In genomic region chr7:53522195-53522917, GRCm38 (mm10) we compare ENCODE assay signal across 22 mouse cellular contexts.
DNase-seq lines count a peak whose midpoint lies in the region; ATAC-seq and TF ChIP-seq lines count a peak whose summit lies in the region.
"Had no signal": no experiment of that assay in that cellular context is flagged by ENCODE, and none has a peak within 500 bp of the region (broad histone marks: within the 10 kb centered on the region; RNA-seq: fewer than 3 reads in every experiment).

No protein-coding gene starts in this region.

- H3K4me3 ChIP-seq in heart, embryonic 12.5 days = no peak overlapping the region
- H3K4me3 ChIP-seq in intestine, embryonic 15.5 days (replicated peaks) = no peak overlapping the region
- H3K4me3 ChIP-seq in intestine, postnatal 0 days (ENCODE audit: low read depth, low read length) = no peak overlapping the region
- no peak overlapping the region for H3K4me3 ChIP-seq in intestine, embryonic 16.5 days (ENCODE audit: low read length)
- H3K4me3 ChIP-seq in forebrain, embryonic 12.5 days (replicated peaks) = no peak overlapping the region

- H3K27me3 ChIP-seq in heart, embryonic 12.5 days (replicated peaks) = no peaks in the 10 kb centered on the region
- no peaks in the 10 kb centered on the region for H3K27me3 ChIP-seq in intestine, embryonic 15.5 days (replicated peaks)
- no peaks in the 10 kb centered on the region for H3K27me3 ChIP-seq in intestine, postnatal 0 days (replicated peaks; ENCODE audit: control insufficient read depth, insufficient read depth, low read length)
- no peaks in the 10 kb centered on the region for H3K27me3 ChIP-seq in intestine, embryonic 16.5 days (replicated peaks; ENCODE audit: control insufficient read depth, insufficient read depth, low read length)
- no peaks in the 10 kb centered on the region for H3K27me3 ChIP-seq in forebrain, embryonic 12.5 days
- H3K27me3 ChIP-seq: CH12.LX had no signal

- no peak overlapping the region for H3K4me2 ChIP-seq in heart, embryonic 12.5 days
- H3K4me2 ChIP-seq in intestine, embryonic 15.5 days (replicated peaks) = no peak overlapping the region
- H3K4me2 ChIP-seq in intestine, postnatal 0 days (replicated peaks; ENCODE audit: low read depth) = no peak overlapping the region
- H3K4me2 ChIP-seq in intestine, embryonic 16.5 days (ENCODE audit: low read depth, low read length) = no peak overlapping the region
- no peak overlapping the region for H3K4me2 ChIP-seq in forebrain, embryonic 12.5 days

- no peaks in the 10 kb centered on the region for H3K4me1 ChIP-seq in heart, embryonic 12.5 days (replicated peaks)
- H3K4me1 ChIP-seq in intestine, embryonic 15.5 days (replicated peaks) = no peaks in the 10 kb centered on the region
- H3K4me1 ChIP-seq in intestine, postnatal 0 days (replicated peaks; ENCODE audit: control insufficient read depth, insufficient read depth, low read length) = no peaks in the 10 kb centered on the region
- no peaks in the 10 kb centered on the region for H3K4me1 ChIP-seq in intestine, embryonic 16.5 days (ENCODE audit: control insufficient read depth, insufficient read depth, low read length)
- no peaks in the 10 kb centered on the region for H3K4me1 ChIP-seq in forebrain, embryonic 12.5 days

- H3K9me3 ChIP-seq in heart, embryonic 12.5 days (replicated peaks) = no peaks in the 10 kb centered on the region
- no peaks in the 10 kb centered on the region for H3K9me3 ChIP-seq in intestine, embryonic 15.5 days
- H3K9me3 ChIP-seq in intestine, postnatal 0 days (ENCODE audit: control insufficient read depth) = no peaks in the 10 kb centered on the region
- no peaks in the 10 kb centered on the region for H3K9me3 ChIP-seq in intestine, embryonic 16.5 days (ENCODE audit: control insufficient read depth, low read length)
- H3K9me3 ChIP-seq in forebrain, embryonic 12.5 days = no peaks in the 10 kb centered on the region
- H3K9me3 ChIP-seq: G1E had no signal

- no peaks in the 10 kb centered on the region for H3K36me3 ChIP-seq in heart, embryonic 12.5 days
- H3K36me3 ChIP-seq in intestine, embryonic 15.5 days = no peaks in the 10 kb centered on the region
- no peaks in the 10 kb centered on the region for H3K36me3 ChIP-seq in intestine, postnatal 0 days (ENCODE audit: control insufficient read depth, insufficient read depth)
- H3K36me3 ChIP-seq in intestine, embryonic 16.5 days (ENCODE audit: control insufficient read depth, insufficient read depth, low read length) = no peaks in the 10 kb centered on the region
- no peaks in the 10 kb centered on the region for H3K36me3 ChIP-seq in forebrain, embryonic 12.5 days (replicated peaks)
- H3K36me3 ChIP-seq: G1E had no signal

- H3K27ac ChIP-seq in heart, embryonic 12.5 days (ENCODE audit: poor library complexity, severe bottlenecking) = no peak overlapping the region
- no peak overlapping the region for H3K27ac ChIP-seq in intestine, embryonic 15.5 days
- H3K27ac ChIP-seq in intestine, postnatal 0 days (ENCODE audit: low read depth, low read length) = no peak overlapping the region
- H3K27ac ChIP-seq in intestine, embryonic 16.5 days (ENCODE audit: low read length) = no peak overlapping the region
- no peak overlapping the region for H3K27ac ChIP-seq in forebrain, embryonic 12.5 days

- no peak for TF ChIP-seq CTCF in intestine, postnatal 0 days (IDR thresholded peaks at IDR 0.05; ENCODE audit: low read depth)

- DNase-seq in heart, adult 11 months = peak; percentile 85
- DNase-seq in large intestine, adult 2 months (ENCODE audit: low read depth, low spot score) = peak; percentile 11
- DNase-seq in right cerebral cortex, postnatal 4 days = no peak
- DNase-seq: adrenal gland, adult 2 months; adrenal gland, adult 8-10 months; adrenal gland, postnatal 10 days; adrenal gland, postnatal 14 days; adrenal gland, postnatal 25 days; adrenal gland, postnatal 36 days; B cell, adult 2 months; cerebellum, adult 11 months; cerebellum, adult 11-12 months had no signal

- ATAC-seq in heart, embryonic 12.5 days (ENCODE audit: insufficient number of reproducible peaks, low FRiP score) = no peak
- peak; percentile 85 for ATAC-seq in intestine, embryonic 15.5 days
- no peak for ATAC-seq in intestine, postnatal 0 days
- ATAC-seq in intestine, embryonic 16.5 days = peak; percentile 87
- ATAC-seq in forebrain, embryonic 12.5 days (ENCODE audit: low FRiP score) = no peak
- ATAC-seq: activated CD4-positive, CD25-positive, alpha-beta regulatory T cell, adult 4 months; CD4-positive, CD25-positive, alpha-beta regulatory T cell, adult 4 months; Patski had no signal

- 84% methylated on average over 3 of the region's 3 CpGs for WGBS in heart, embryonic 12.5 days
- 57% methylated on average over 3 of the region's 3 CpGs for WGBS in intestine, embryonic 15.5 days
- WGBS in intestine, postnatal 0 days = 40% methylated on average over 3 of the region's 3 CpGs
- 53% methylated on average over 3 of the region's 3 CpGs for WGBS in intestine, embryonic 16.5 days
- WGBS in large intestine, adult 2 months = 24% methylated on average over 3 of the region's 3 CpGs
- 92% methylated on average over 3 of the region's 3 CpGs for WGBS in forebrain, embryonic 12.5 days

- H3K9ac ChIP-seq in heart, embryonic 12.5 days = no peak overlapping the region
- no peak overlapping the region for H3K9ac ChIP-seq in intestine, embryonic 15.5 days
- H3K9ac ChIP-seq in intestine, postnatal 0 days (ENCODE audit: low read depth, low read length) = no peak overlapping the region
- H3K9ac ChIP-seq in intestine, embryonic 16.5 days (ENCODE audit: low read depth, low read length) = no peak overlapping the region
- H3K9ac ChIP-seq in forebrain, embryonic 12.5 days = no peak overlapping the region

Comparison
In these comparisons a context has a peak if more than half of its experiments do, and no peak if none do; other contexts are left out.
1. ATAC-seq: peak in intestine, embryonic 15.5 days (single experiment) and intestine, embryonic 16.5 days (single experiment); none in heart, embryonic 12.5 days (single experiment), intestine, postnatal 0 days (single experiment) and forebrain, embryonic 12.5 days (single experiment).